Mouse (Mus musculus): ENCODE data around the gene Tnfrsf25.
A peak's percentile ranks its signal among the peaks of the same experiment; 100 is the strongest.

Gene Tnfrsf25

GRCm38 (mm10) chr4:152125161-152126025 lies 9.7 kb downstream of the Tnfrsf25 start:
- no peak for DNase-seq

- no peak for DNase-seq
These were observed 10.5 kb downstream of the Tnfrsf25 start for GRCm38 (mm10) chr4:152126026-152126920.

- DNase-seq = no peak
These were observed 12.2 kb downstream of the Tnfrsf25 start for GRCm38 (mm10) chr4:152127884-152128283.

GRCm38 (mm10) chr4:152128784-152129183 lies 13.1 kb downstream of the Tnfrsf25 start:
- peak; percentile 92 for DNase-seq

GRCm38 (mm10) chr4:152129395-152129930 lies 13.7 kb downstream of the Tnfrsf25 start:
- DNase-seq = no peak

GRCm38 (mm10) chr4:152130771-152131653 lies 15.3 kb downstream of the Tnfrsf25 start:
- DNase-seq = peak; percentile 80

- DNase-seq = no peak
These were observed 16.4 kb downstream of the Tnfrsf25 start for GRCm38 (mm10) chr4:152131809-152132771.

GRCm38 (mm10) chr4:152132772-152133169 lies 17.0 kb downstream of the Tnfrsf25 start:
- DNase-seq = no peak

GRCm38 (mm10) chr4:152133213-152133612 lies 17.5 kb downstream of the Tnfrsf25 start:
- no peak for DNase-seq

- DNase-seq = peak; percentile 79
These were observed 18.8 kb downstream of the Tnfrsf25 start for GRCm38 (mm10) chr4:152134507-152134906.

- DNase-seq = peak; percentile 63
These were observed 19.6 kb downstream of the Tnfrsf25 start for GRCm38 (mm10) chr4:152135363-152135762.

GRCm38 (mm10) chr4:152136112-152136875 lies 20.6 kb downstream of the Tnfrsf25 start:
- DNase-seq = no peak

- DNase-seq = no peak
These were observed 21.1 kb downstream of the Tnfrsf25 start for GRCm38 (mm10) chr4:152136876-152137250.

- peak; percentile 93 for DNase-seq
These were observed 22.9 kb downstream of the Tnfrsf25 start for GRCm38 (mm10) chr4:152138497-152139260.

- DNase-seq = peak; percentile 78
These were observed 24.7 kb downstream of the Tnfrsf25 start for GRCm38 (mm10) chr4:152140441-152140840.

- no peak for DNase-seq
These were observed 25.9 kb downstream of the Tnfrsf25 start for GRCm38 (mm10) chr4:152141521-152142135.

GRCm38 (mm10) chr4:152143632-152144031 lies 27.9 kb downstream of the Tnfrsf25 start:
- no peak for DNase-seq

GRCm38 (mm10) chr4:152145473-152145872 lies 29.7 kb downstream of the Tnfrsf25 start:
- no peak for DNase-seq
